Mouse (Mus musculus) lung, postnatal 14 days (tissue): ENCODE measurements around the gene Tmem151b.

Experiments used
- DNase-seq: peaks from one replicate; pipeline ENCODE4 v3.0.0; 2021

The Tmem151b gene

DNA sequence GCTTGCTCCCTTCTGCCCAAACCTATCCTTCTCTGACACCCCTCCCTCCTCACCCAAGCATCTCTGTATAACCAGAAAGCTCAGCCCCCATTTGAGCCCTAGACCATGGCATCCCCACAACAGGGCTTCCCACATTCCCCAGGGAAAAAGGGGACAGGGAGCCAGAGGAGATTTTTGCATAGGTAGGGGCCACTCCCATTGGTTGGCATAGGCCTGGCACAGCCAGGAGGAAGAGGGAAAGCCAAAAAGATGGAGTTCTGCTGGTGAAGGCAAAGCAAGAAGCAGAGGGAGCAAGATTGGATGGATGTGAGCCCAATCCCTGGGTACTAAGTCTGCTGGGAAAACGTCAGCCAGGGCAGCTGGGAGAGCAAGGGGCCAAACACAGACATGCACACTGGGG lies 6.4 kb downstream of the Tmem151b start:
- no peak for DNase-seq

DNA sequence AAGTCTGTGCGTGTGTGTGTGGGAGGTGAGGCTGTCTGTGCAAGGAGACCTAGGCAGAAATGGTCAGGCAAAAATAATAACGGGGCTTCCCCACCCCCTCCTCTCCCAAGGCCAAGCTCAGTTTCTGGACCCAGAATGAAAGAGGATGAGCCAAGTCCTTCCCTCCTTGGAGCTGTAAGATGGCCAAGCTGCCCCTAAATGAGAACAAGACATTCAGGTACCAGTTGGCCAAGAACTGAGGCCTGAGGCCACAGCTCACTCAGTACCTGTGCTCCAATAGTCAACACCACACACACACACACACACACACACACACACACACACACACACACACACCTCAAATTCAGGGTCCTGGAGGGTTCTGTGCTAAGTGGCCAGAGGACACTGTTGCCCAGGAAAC lies 6.8 kb downstream of the Tmem151b start:
- DNase-seq, result no peak

DNA sequence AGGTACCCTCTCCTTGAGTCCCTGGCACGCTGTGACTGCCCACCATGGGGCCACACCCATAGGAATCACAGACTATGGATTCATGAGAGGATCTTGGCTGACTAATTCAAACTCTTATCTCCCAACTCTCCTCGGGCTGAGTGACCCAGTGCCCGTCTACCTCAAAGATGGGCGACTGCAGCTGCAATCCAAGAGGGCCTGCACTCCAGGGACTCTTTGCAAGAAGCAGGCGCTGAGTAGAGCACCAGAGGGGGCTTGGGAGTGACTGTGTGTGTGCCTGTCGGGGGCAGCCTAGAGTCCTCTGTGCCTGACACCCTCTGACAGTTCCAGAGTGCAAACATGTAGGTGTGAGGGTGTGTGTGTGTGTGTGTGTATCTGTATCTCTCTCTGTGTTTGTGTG lies 7.3 kb downstream of the Tmem151b start:
- DNase-seq, result no peak

GRCm38 (mm10) chr17:45539664-45540063 lies 9.8 kb downstream of the Tmem151b start:
- DNase-seq, result no peak

DNA sequence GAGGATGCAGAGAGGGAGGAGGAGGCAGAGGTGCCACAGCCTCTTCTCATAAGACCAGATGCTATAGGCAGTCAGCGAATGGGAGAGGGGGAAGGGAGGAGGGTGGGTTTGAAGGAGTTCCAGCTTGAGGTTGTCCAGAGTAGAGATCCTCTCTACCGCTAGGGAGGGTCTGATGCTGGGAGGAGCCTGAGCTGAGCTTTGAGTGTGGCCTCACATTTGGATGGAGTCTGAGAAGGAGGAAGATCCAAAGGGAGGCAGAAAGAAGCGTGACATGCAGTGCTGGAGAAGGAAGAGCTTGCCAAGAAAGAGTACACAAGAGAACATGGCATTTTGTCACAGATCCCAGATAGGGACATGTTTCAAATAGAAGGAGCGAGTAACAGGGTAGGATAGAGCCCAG lies 11.1 kb downstream of the Tmem151b start:
- no peak for DNase-seq

DNA sequence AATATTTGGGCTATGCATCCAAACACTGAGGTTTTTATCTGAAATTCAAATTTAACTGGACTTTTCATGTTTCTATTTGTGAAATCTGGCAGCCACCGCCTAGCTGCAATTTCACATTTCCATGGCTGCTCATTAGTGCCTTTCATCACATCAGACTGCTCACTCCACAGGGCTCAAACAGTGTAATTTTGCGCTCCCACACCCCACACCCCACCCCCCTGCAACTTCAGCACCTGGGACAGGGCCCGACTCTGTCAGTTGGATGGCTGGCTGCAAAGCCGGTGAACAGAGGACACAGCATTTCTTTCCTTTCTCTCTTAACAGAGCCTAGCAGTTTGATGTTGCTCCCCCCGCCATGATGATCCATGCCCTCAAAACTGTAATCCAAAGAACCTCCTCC lies 13.2 kb downstream of the Tmem151b start:
- no peak for DNase-seq

DNA sequence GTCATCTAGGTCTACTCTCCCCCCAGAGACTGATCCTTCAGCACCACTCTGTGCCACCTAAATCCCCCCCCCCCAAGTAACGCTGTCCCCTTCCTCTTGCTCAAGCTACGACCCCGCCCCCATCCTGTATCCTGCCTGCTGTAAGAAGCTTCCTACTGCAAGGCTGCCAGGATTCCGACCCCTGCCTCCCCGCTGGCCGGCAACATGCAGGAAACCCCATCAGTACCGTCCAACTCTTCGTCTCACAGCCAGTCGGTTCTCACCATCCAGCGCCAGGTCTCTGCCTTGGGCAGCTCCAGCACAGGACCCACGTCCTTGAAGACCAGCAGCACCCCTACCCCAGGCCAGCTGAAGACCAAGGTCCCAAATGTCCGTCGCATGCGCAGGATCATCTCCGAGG lies 16.6 kb downstream of the Tmem151b start:
- no peak for DNase-seq

DNA sequence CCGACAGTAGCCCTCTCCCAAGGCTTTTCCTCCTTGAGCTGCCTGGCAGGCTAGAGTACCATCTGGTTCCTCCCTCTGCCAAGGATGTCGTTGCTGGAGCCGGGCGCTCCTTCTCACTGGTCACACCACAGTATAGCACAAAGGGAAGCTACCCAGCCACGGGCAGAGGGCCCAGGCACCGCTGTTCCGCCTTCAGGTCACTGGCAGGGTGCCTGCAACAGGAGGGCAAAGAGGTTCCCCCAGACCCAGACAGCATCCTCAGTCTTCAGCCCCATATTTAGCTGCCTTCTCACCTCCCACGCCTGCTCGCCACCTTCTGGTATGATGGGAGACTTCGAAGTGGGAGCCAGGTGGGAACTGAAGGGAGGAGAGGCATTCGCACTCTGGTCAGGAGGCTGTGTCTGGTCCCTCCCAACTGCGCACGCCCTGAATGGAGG lies 19.1 kb downstream of the Tmem151b start:
- DNase-seq, result no peak

DNA sequence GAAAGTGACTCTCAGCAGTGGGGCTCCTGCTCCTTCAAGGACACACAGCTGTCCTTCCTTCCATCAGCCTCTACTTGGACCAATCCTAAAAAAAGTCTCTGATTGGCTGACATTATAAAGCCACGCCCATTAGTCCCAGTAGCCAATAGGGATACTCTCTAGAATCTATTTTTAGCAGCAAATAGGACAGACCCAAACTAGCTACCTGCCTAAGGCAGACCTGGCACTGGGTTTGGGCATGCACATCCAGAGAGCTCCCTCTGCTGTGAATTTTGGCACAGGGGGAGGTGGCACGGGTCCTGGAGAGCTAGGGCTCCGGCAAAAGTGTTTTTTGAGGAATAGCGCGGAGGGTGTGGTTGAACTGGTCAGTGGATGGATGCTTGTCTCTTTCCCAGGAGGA lies 22.9 kb downstream of the Tmem151b start:
- no peak for DNase-seq

DNA sequence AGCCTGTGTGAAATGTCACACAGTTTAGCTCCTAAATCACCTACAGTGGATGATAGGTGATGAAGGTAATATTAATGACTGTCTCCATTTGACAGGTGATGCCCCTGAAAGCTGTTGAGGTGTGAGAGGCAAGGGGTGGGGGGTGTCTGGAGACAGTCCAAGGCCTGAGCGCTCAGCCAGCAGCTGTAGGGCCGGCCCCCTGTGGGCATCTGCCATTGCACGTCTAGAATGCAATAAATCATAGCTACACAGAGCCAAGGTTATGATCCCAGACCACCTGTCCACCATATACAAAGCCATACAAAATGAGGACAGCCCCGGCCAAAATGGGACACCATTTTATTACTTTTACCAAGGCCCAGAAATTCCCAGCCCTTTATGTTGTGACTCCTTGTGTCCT lies 24.5 kb downstream of the Tmem151b start:
- no peak for DNase-seq

GRCm38 (mm10) chr17:45523263-45523662 lies 26.2 kb downstream of the Tmem151b start, which contains the start of gene Tcte1:
TSS of gene Tcte1 (plus strand) at chr17:45523434.
- DNase-seq, result peak; percentile 15

- no peak for DNase-seq
Measured at GRCm38 (mm10) chr17:45520136-45520535, 29.3 kb downstream of the Tmem151b start.

GRCm38 (mm10) chr17:45518766-45519475 lies 30.6 kb downstream of the Tmem151b start:
- DNase-seq, result no peak

DNA sequence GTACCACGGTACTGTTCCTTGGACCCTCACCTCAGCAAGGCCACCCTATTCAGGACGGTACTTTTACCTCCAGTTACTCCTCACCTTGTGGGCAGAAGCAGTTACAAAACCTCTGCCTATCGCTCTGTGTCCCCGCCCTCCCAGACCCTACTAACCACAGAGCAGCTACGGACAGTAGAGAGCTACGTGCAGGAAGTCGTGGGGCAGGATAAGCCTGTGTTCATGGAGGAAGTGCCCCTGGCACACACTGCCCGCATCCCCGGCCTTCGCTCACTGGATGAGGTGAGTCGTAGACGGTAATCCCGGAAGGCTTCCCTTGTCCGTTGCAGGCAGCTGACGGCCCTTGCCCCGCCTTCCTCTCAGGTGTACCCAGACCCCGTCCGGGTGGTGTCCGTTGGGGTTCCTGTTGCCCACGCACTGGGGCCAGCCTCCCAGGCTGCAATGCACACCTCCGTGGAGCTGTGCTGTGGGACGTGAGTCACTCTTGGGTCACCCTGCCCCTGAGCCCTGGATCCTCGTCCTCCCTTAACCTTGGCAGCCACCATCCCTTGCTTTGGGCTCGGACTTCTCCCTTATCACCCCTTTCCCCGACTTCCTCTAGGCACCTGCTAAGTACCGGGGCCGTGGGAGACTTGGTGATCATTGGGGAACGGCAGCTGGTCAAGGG lies 31.8 kb downstream of the Tmem151b start:
- DNase-seq, result no peak

DNA sequence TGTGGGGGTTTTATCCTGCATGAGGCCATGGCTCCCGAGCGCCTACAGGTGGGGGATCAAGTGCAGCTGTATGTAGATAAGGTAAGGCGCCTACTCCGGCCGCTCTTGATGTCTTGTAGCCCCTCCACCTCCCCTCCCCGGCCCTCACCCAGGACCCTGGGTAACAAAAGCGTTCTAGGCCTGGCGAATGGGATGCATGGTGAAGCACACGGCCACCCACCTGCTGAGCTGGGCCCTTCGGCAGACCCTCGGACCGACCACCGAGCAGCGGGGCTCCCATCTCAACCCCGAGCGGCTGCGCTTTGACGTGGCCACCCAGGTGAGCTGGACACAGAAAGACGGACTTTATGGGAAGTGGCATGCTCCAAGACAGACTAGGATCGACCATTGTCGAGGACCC lies 32.3 kb downstream of the Tmem151b start:
- DNase-seq, result no peak

GRCm38 (mm10) chr17:45516488-45516887 lies 33.0 kb downstream of the Tmem151b start:
- peak; percentile 81 for DNase-seq

- DNase-seq, result no peak
Measured at GRCm38 (mm10) chr17:45515806-45516205, 33.7 kb downstream of the Tmem151b start.

DNA sequence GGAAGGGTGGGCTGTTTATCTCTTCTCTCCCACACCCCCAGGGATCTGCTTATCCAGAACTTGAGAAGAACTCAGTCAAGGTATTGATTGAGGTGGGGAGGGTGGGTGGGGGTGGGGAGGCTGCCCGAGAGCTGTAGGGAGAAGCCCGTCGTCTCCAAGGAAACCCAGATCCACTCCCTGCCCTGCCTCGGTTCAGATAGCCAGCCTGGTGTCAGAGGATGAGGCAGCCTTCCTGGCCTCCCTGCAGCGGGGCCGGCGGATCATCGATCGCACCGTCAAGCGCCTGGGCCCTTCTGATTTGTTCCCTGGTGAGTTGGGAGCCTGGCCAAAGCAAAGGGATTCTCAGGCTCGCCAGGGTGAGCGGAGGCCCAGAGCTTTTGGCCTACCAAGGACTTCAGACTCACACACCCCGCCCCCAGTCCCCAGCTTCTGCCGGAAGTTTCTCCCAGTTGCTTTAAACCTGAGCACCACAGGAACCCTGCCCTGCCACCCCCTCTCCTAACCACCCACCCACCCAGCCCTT lies 34.2 kb downstream of the Tmem151b start:
- DNase-seq, result no peak

DNA sequence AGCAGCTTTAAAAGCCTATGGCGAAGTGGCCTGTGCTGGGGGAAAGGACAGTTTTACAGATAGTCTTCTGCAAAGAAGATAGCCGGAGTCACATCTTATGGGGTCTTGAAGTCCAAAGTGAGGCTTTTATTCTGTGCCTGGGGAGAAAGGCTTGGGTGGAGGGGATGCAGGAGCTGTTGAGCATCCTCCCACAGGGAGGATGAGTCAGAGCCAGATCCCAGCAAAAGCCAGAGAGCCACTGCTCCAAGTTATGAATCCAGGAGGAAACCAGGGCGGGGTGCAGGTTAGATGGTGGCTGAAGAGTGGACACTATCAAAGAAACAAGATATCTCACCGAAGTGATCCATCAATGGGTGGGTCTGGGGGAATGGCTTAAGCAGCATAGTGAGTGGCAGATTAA lies 37.7 kb downstream of the Tmem151b start:
- DNase-seq, result no peak

DNA sequence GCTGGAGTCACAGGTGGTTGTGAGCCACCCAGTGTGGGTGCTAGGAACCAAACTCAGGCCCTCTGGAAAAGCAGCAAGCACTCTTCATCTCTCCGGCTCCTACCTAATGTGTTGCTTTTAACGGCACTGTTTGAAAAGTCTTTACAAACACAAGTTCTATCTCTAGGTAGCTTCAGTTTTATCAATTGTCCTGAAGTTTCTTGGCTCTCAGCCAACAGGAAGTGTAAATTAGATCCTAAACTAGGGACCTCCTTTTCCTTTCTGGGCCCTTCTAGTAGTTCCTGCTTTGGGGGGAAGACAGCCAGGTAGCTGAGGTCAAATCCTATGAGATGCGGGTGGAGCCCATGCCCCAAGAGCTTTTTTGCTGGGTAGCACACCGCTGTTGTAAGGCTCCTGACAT lies 38.6 kb downstream of the Tmem151b start:
- no peak for DNase-seq

- DNase-seq, result peak; percentile 97
Measured at GRCm38 (mm10) chr17:45506700-45507189, 42.7 kb downstream of the Tmem151b start, which contains the start of gene Aars2. TSS of gene Aars2 (plus strand) at chr17:45506841.

DNA sequence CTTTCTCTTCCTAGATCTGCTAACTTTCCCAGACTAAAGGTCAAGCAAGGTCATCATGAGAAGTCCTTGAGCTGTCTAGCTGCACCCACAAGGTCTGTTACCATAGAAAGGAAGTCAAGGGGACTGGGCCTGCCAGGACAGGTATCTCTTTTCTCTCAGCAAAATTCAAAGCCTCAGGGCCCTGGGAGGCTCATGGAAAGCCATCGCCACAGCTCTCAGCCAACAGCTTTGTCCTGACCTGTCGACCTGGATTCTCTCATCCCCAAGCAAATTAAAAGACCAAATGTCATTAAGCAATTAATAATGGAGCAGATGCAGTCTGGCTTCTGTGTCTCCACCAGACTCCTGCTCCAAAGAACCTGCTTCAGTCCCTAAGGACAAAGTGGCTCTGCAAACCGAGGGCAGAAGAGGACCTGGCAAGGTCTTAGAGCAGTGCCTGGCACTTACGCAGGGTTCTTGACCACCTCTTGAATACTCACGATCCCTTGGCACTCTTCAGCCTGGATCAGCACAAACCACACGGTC lies 43.5 kb downstream of the Tmem151b start:
- no peak for DNase-seq

DNA sequence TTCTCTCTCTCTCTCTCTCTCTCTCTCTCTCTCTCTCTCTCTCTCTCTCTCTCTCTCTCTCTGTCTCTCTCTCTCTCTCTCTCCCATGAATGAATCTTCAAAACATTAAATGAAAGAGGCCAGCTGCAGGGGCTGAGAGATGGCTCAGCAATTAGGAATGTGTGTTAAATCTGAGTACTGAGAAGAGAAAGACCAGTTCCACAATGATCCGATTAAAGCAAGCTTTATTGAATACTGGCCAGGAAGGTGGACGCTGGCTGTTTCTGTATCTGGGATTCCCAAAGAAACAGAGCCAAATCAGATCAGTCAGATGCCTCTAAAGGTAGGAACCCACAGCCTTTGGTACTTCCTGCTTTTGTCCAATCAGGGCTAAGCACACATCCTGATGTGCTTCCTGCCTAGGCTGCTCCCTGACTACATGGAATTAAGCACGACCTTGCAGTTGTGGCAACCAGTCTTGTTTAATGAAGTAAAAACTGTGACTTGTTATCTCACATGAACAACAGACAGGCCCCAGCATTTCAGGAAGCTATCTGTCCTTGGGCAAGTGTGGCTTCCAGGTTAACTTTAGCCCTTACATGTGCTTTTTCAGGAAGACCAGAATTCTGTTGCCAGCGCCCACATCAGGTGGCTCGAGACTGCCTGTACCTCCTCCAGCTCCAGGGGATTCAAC lies 46.0 kb downstream of the Tmem151b start:
- DNase-seq, result no peak
